Mouse (Mus musculus): Measurements from ENCODE around the gene Slc12a4.

Slc12a4 gene

GRCm38 (mm10) chr8:105969367-105969766 is 3.5 kb upstream of the Slc12a4 start:
- no peak for DNase-seq (ENCODE audit: low spot score)

GRCm38 (mm10) chr8:105966692-105967311 is 905 bp upstream of the Slc12a4 start:
- DNase-seq (ENCODE audit: low spot score): no peak

- DNase-seq (ENCODE audit: low spot score): peak; percentile 54
Measured at GRCm38 (mm10) chr8:105965266-105965904, 512 bp downstream of the Slc12a4 start.

- no peak for DNase-seq (ENCODE audit: low spot score)
Measured at GRCm38 (mm10) chr8:105964506-105965265, 1.2 kb downstream of the Slc12a4 start.

- DNase-seq (ENCODE audit: low spot score): no peak
Measured at GRCm38 (mm10) chr8:105961536-105961935, 4.4 kb downstream of the Slc12a4 start.

GRCm38 (mm10) chr8:105961101-105961500 is 4.8 kb downstream of the Slc12a4 start:
- no peak for DNase-seq (ENCODE audit: low spot score)

- DNase-seq (ENCODE audit: low spot score): no peak
Measured at GRCm38 (mm10) chr8:105959350-105959749, 6.5 kb downstream of the Slc12a4 start.

- no peak for DNase-seq (ENCODE audit: low spot score)
Measured at GRCm38 (mm10) chr8:105957813-105958212, 8.1 kb downstream of the Slc12a4 start.

- DNase-seq (ENCODE audit: low spot score): no peak
Measured at GRCm38 (mm10) chr8:105956556-105956955, 9.3 kb downstream of the Slc12a4 start.

- no peak for DNase-seq (ENCODE audit: low spot score)
Measured at GRCm38 (mm10) chr8:105951057-105951659, 14.7 kb downstream of the Slc12a4 start.

GRCm38 (mm10) chr8:105949350-105949749 is 16.5 kb downstream of the Slc12a4 start:
- no peak for DNase-seq (ENCODE audit: low spot score)

- DNase-seq (ENCODE audit: low spot score): no peak
Measured at GRCm38 (mm10) chr8:105943321-105943739, 22.6 kb downstream of the Slc12a4 start, which contains the start of gene Lcat. Lcat (minus strand) TSS chr8:105943382.

- no peak for DNase-seq (ENCODE audit: low spot score)
Measured at GRCm38 (mm10) chr8:105942542-105942941, 23.4 kb downstream of the Slc12a4 start.

GRCm38 (mm10) chr8:105942026-105942425 is 23.9 kb downstream of the Slc12a4 start:
- DNase-seq (ENCODE audit: low spot score): no peak

GRCm38 (mm10) chr8:105938306-105938669 is 27.6 kb downstream of the Slc12a4 start, which contains the start of gene Psmb10:
Psmb10 (minus strand) TSS chr8:105938444.
- no peak for DNase-seq (ENCODE audit: low spot score)

- peak; percentile 39 for DNase-seq (ENCODE audit: low spot score)
Measured at GRCm38 (mm10) chr8:105937496-105938305, 28.2 kb downstream of the Slc12a4 start.

GRCm38 (mm10) chr8:105936866-105937475 is 28.9 kb downstream of the Slc12a4 start:
- peak; percentile 68 for DNase-seq (ENCODE audit: low spot score)

GRCm38 (mm10) chr8:105935863-105936603 is 29.9 kb downstream of the Slc12a4 start:
- no peak for DNase-seq (ENCODE audit: low spot score)

GRCm38 (mm10) chr8:105935105-105935504 is 30.8 kb downstream of the Slc12a4 start:
- DNase-seq (ENCODE audit: low spot score): no peak

- no peak for DNase-seq (ENCODE audit: low spot score)
Measured at GRCm38 (mm10) chr8:105933762-105934161, 32.1 kb downstream of the Slc12a4 start, which contains the start of gene Ctrl. Ctrl (minus strand) TSS chr8:105933862.

Data from ovary, postnatal 10 days (tissue).